In genomic region chr9:21988421-21989101, GRCm38 (mm10) we compare ENCODE assay signal across 8 mouse cellular contexts. TPM values are rescaled to one million over a fixed set of nuclear protein-coding genes. Genes with fewer than 3 reads are reported as not detected.
DNase-seq lines count a peak whose midpoint lies in the region; ATAC-seq and TF ChIP-seq lines count a peak whose summit lies in the region.

No protein-coding gene starts in this region.

- H3K27me3 ChIP-seq in forebrain, embryonic 16.5 days (replicated peaks; ENCODE audit: control insufficient read depth, insufficient read depth, low read length) = peaks cover 42% of the 10 kb centered on the region
- H3K27me3 ChIP-seq in midbrain, embryonic 13.5 days = peaks cover 81% of the 10 kb centered on the region

- H3K4me1 ChIP-seq in forebrain, embryonic 16.5 days (replicated peaks; ENCODE audit: control insufficient read depth, insufficient read depth, low read length) = peaks cover 21% of the 10 kb centered on the region
- H3K4me1 ChIP-seq in midbrain, embryonic 13.5 days (replicated peaks) = peaks cover 34% of the 10 kb centered on the region

- peak; percentile 15; the same call in 1 of the 2 replicates for TF ChIP-seq CTCF in layer of hippocampus, adult 2 months (conservative IDR thresholded peaks at IDR 0.05)

- under 1% methylated on average over 32 of the region's 32 CpGs for WGBS in forebrain, embryonic 16.5 days
- 1% methylated on average over 31 of the region's 32 CpGs for WGBS in midbrain, embryonic 13.5 days

- H3K4me3 ChIP-seq in layer of hippocampus, adult 2 months = peak overlapping the region; percentile 52
- peak overlapping the region; percentile 36 for H3K4me3 ChIP-seq in forebrain, embryonic 16.5 days (replicated peaks; ENCODE audit: low read length)
- H3K4me3 ChIP-seq in midbrain, embryonic 13.5 days (replicated peaks) = peak overlapping the region; percentile 36

- H3K4me2 ChIP-seq in forebrain, embryonic 16.5 days (ENCODE audit: low read length) = peak overlapping the region; percentile 55
- peak overlapping the region; percentile 60 for H3K4me2 ChIP-seq in midbrain, embryonic 13.5 days (replicated peaks)

- H3K9ac ChIP-seq in forebrain, embryonic 16.5 days (replicated peaks; ENCODE audit: low read depth, low read length) = peak overlapping the region; percentile 44
- H3K9ac ChIP-seq in midbrain, embryonic 13.5 days (replicated peaks) = peak overlapping the region; percentile 54; the same call in 1 of the 2 replicates

- H3K27ac ChIP-seq in layer of hippocampus, adult 2 months = no peak overlapping the region
- no peak overlapping the region for H3K27ac ChIP-seq in forebrain, embryonic 16.5 days (ENCODE audit: low read length)
- H3K27ac ChIP-seq in midbrain, embryonic 13.5 days = no peak overlapping the region

- ATAC-seq in forebrain, embryonic 16.5 days = peak; percentile 34; the same call in 1 of the 2 replicates
- peak; percentile 37 for ATAC-seq in midbrain, embryonic 13.5 days
- no peak for ATAC-seq in monocyte, adult 5-6 weeks (replicated peaks; ENCODE audit: insufficient number of reproducible peaks, low FRiP score, low TSS enrichment, poor library complexity, severe bottlenecking)

- no peaks in the 10 kb centered on the region for H3K9me3 ChIP-seq in forebrain, embryonic 16.5 days (ENCODE audit: control insufficient read depth, low read length)
- no peaks in the 10 kb centered on the region for H3K9me3 ChIP-seq in midbrain, embryonic 13.5 days

- DNase-seq in layer of hippocampus, adult 2 months (ENCODE audit: low spot score in 2 of 2) = no peak
- no peak for DNase-seq in layer of hippocampus, postnatal 10 days (ENCODE audit: low spot score in 2 of 2)
- peak; percentile 80 for DNase-seq in cerebellum, adult 11-12 months
- DNase-seq in kidney, postnatal 36 days = peak; percentile 80 to 81
- no peak for DNase-seq in right cerebral cortex, postnatal 36 days (ENCODE audit: low spot score in 2 of 2)

- H3K36me3 ChIP-seq in forebrain, embryonic 16.5 days (ENCODE audit: control insufficient read depth, insufficient read depth) = no peaks in the 10 kb centered on the region
- no peaks in the 10 kb centered on the region; the same call in 1 of the 2 replicates for H3K36me3 ChIP-seq in midbrain, embryonic 13.5 days

RNA-seq across cellular contexts. Expression of gene Rgl3, which starts 0.7 kb away (rescaled TPM):
- 1 to 10 TPM; 2.9 to 3.8 TPM for total RNA-seq in layer of hippocampus, adult 2 months (2021)
- total RNA-seq in layer of hippocampus, postnatal 10 days (2021) = 1 to 10 TPM; 1.4 to 2.2 TPM
- 0.76 and 1.5 TPM in 2 replicates for polyA plus RNA-seq in forebrain, embryonic 16.5 days (2015; fragmentation: Nextera tagmentation; extraction: Ambion mirVana)
- polyA plus RNA-seq in midbrain, embryonic 13.5 days (2015; fragmentation: Nextera tagmentation; extraction: Ambion mirVana) = 1.0 and 1.4 TPM in 2 replicates
- 0.29 TPM in 1 of 3 replicates, not detected in the others for total RNA-seq in monocyte, adult 5-6 weeks (2017)

RNA-seq across cellular contexts. Expression of gene Ccdc151, which starts 13.9 kb away (rescaled TPM):
- total RNA-seq in layer of hippocampus, adult 2 months (2021) = 1 to 10 TPM; 8.5 to 9.2 TPM
- 1 to 10 TPM; 5.3 to 5.7 TPM for total RNA-seq in layer of hippocampus, postnatal 10 days (2021)
- 3.6 and 5.2 TPM in 2 replicates for polyA plus RNA-seq in forebrain, embryonic 16.5 days (2015; fragmentation: Nextera tagmentation; extraction: Ambion mirVana)
- 3.9 and 4.9 TPM in 2 replicates for polyA plus RNA-seq in midbrain, embryonic 13.5 days (2015; fragmentation: Nextera tagmentation; extraction: Ambion mirVana)
- total RNA-seq in monocyte, adult 5-6 weeks (2017) = 1.9 TPM in 1 of 3 replicates, not detected in the others

RNA-seq across cellular contexts. Expression of gene Prkcsh, which starts 14.0 kb away (rescaled TPM):
- 100 to 1,000 TPM; 106 to 111 TPM for total RNA-seq in layer of hippocampus, adult 2 months (2021)
- total RNA-seq in layer of hippocampus, postnatal 10 days (2021) = 10 to 100 TPM; 90.5 to 96.5 TPM
- 90.0 and 93.9 TPM in 2 replicates for polyA plus RNA-seq in forebrain, embryonic 16.5 days (2015; fragmentation: Nextera tagmentation; extraction: Ambion mirVana)
- 94.7 and 99.3 TPM in 2 replicates for polyA plus RNA-seq in midbrain, embryonic 13.5 days (2015; fragmentation: Nextera tagmentation; extraction: Ambion mirVana)
- total RNA-seq in monocyte, adult 5-6 weeks (2017) = 49.4 to 96.0 TPM (median 60.8 TPM) in 3 replicates

RNA-seq across cellular contexts. Expression of gene Epor, which starts 25.3 kb away (rescaled TPM):
- 1 to 10 TPM; 7.8 to 9.1 TPM for total RNA-seq in layer of hippocampus, adult 2 months (2021)
- 1 to 10 TPM; 2.0 to 3.2 TPM for total RNA-seq in layer of hippocampus, postnatal 10 days (2021)
- polyA plus RNA-seq in forebrain, embryonic 16.5 days (2015; fragmentation: Nextera tagmentation; extraction: Ambion mirVana) = 1.6 and 1.8 TPM in 2 replicates
- polyA plus RNA-seq in midbrain, embryonic 13.5 days (2015; fragmentation: Nextera tagmentation; extraction: Ambion mirVana) = 1.4 and 2.5 TPM in 2 replicates
- total RNA-seq in monocyte, adult 5-6 weeks (2017) = not detected in 3 replicates

RNA-seq across cellular contexts. Expression of gene Swsap1, which starts 33.0 kb away (rescaled TPM):
- 10 to 100 TPM; 14.8 to 15.9 TPM for total RNA-seq in layer of hippocampus, adult 2 months (2021)
- 10 to 100 TPM; 13.5 to 14.5 TPM for total RNA-seq in layer of hippocampus, postnatal 10 days (2021)
- 9.0 and 12.5 TPM in 2 replicates for polyA plus RNA-seq in forebrain, embryonic 16.5 days (2015; fragmentation: Nextera tagmentation; extraction: Ambion mirVana)
- polyA plus RNA-seq in midbrain, embryonic 13.5 days (2015; fragmentation: Nextera tagmentation; extraction: Ambion mirVana) = 9.8 and 12.6 TPM in 2 replicates
- 2.2 to 5.5 TPM (median 2.5 TPM) in 3 replicates for total RNA-seq in monocyte, adult 5-6 weeks (2017)

Comparison
In these comparisons a context has a peak if more than half of its experiments do, and no peak if none do; other contexts are left out.
1. DNase-seq: peak in cerebellum, adult 11-12 months (single experiment) and kidney, postnatal 36 days (2 of 2); none in layer of hippocampus, adult 2 months (0 of 2), layer of hippocampus, postnatal 10 days (0 of 2) and right cerebral cortex, postnatal 36 days (0 of 2).
2. Peak in every context shown above with its lines, with median percentiles within 50 percentile points of each other: H3K4me3 ChIP-seq.